Mouse (Mus musculus): Measurements from ENCODE around the gene Ascl1. TPM values are rescaled to one million over a fixed set of nuclear protein-coding genes. Genes with fewer than 3 reads are reported as not detected.

The Ascl1 gene
- total RNA-seq (2017): not detected in 3 replicates

DNA sequence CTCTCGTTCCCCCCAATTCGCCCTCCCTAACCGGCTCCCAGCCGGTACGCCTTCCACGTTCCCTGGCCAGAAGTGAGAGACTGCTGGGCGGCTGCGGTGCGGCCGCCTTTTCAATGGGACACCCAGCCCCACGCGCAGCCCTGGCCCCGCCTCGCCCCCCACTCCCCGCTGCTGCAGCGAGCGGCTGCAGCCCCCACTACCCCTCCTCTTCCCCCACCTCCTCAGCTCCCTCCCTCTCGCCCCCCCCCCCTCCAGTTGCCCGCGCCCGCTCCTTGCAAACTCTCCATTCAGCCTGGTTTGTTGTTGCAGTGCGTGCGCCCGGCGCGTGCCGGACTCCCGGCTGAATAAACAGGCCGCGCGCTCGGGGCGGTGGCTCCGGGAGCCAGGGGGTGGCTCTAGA lies at the start of gene Ascl1:
Gene Ascl1 (minus strand): TSS at position 85 of the 400 bp plus-strand sequence.
- no peak for ATAC-seq (replicated peaks; ENCODE audit: insufficient number of reproducible peaks, low FRiP score, low TSS enrichment, poor library complexity, severe bottlenecking)

DNA sequence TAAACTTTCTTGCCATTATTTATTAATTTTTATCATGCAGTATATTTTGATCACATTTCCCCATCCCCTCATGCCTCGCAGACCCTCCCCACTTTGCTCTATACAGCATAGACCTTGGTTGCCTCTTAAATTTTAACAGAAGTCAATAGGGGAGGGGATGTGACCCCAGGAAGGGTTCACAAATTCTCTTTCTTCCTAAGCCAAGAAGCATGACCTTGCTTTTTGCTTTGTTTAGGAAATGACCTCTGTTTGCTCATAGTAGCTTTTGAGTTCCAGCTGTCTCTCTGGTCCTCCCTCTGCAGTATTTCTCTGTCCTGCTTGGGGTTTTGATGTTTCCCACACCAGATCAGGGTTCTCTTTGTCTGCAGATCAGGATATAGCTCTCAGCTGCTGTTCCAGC lies 40.7 kb upstream of the Ascl1 start:
- no peak for ATAC-seq (replicated peaks; ENCODE audit: insufficient number of reproducible peaks, low FRiP score, low TSS enrichment, poor library complexity, severe bottlenecking)

DNA sequence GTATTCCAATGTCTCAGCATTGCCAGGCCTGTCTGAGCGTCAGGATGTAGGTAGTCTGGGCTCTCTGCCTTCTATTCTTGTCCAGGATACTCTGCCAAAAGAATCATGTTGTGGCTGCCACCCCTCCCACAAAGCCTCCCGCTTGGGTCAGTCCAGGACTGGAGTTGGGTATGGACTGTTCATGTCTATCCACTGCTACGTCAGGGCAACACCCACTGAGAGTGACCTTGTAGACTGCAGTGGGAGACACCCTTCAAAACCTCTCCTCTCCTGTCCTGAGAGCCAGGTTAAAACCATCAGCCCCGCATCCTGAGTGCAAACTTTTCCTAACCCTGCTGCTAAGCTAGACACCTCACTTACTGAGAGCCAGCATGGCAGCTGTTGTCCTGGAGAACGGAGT lies 28.2 kb upstream of the Ascl1 start, which contains the start of gene Pah:
Gene Pah (plus strand): TSS at position 150 of the 400 bp plus-strand sequence.
- ATAC-seq (replicated peaks; ENCODE audit: insufficient number of reproducible peaks, low FRiP score, low TSS enrichment, poor library complexity, severe bottlenecking): no peak

DNA sequence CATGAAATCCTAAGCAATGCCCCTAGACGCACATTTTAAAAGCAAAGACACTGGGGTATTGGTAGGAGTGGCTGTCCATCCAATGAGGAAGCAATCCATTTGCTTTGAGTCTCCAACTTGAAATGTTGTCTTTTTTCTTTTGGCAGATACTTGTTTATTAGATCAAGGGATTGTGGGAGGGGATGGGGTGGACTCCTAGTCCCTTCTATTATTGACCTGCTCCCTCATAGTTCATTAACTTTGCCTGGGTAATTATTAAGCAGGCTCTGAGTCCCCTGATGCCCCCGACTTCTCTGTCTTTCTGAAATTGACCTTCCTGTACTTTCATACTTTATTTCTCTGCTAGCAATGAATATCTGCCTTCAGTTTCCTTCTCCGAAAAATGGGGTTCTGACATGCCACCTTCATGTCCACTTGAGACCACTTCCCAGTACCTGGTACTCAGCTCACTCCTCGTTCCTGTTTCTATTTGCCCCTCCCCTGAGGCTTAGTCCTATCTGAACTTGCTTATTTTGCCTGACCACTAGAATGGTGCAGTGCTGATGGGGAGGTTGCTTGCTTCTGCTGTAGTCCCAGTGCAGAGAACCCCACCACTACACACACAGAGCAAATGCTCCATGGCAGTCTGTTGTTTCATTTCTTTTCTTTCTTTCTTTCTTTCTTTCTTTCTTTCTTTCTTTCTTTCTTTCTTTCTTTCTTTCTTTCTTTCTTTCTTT lies 27.1 kb upstream of the Ascl1 start:
- no peak for ATAC-seq (replicated peaks; ENCODE audit: insufficient number of reproducible peaks, low FRiP score, low TSS enrichment, poor library complexity, severe bottlenecking)

DNA sequence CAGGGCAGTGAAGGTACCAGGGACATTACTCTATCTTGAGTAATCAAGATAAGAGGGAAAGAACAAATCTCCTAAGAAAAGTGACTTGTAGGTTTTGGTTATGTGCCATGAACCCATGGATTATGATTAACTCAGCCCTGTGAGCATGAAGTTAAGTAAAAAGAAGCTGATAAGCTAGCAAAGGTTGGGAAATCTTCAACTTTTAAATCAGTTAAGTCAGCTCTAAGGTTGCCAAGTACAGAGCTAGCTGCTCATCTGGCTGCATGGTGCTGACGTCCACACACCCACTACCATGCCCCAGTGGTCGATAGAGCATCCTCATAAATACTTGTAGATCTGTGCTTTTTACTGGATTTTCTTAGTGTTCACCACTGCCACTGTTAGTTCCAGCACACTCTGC lies 25.1 kb upstream of the Ascl1 start:
- no peak for ATAC-seq (replicated peaks; ENCODE audit: insufficient number of reproducible peaks, low FRiP score, low TSS enrichment, poor library complexity, severe bottlenecking)

DNA sequence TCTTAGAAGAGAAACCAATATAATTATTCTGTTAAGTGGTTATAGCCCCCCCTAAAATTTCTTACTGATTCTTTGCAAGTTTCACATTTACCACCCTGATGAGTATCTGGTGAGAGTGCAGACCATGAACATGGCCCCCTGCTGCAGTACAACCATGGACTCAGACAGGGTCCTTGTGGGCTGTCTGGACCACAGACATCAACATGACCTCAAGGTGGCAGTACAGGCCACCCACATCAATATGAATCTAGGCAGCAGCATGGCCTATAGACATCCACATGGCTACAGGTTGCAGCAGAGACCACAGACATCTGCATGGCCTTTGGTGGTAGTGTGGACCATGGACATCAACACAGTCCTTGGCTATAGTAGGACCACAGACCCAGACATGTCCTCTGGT lies 19.6 kb upstream of the Ascl1 start:
- ATAC-seq (replicated peaks; ENCODE audit: insufficient number of reproducible peaks, low FRiP score, low TSS enrichment, poor library complexity, severe bottlenecking): no peak

DNA sequence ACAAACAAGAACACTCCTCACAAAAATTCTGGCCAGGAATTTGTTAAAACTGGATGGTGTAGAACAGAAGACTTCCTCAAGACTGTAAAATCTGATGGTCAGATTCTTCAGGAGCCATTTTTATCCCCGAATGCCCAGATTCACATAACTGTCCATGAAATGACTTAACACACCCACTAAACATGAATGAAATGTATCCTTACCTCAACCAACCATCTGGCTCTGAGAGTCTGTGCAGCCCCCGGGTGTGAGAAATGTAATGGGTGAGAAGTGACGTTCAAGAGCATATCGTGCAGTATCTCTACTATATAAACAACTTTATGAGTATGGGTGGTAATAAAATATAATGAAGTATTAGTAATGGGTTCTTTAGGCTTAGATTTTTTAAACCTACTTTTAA lies 15.1 kb upstream of the Ascl1 start:
- ATAC-seq (replicated peaks; ENCODE audit: insufficient number of reproducible peaks, low FRiP score, low TSS enrichment, poor library complexity, severe bottlenecking): no peak

DNA sequence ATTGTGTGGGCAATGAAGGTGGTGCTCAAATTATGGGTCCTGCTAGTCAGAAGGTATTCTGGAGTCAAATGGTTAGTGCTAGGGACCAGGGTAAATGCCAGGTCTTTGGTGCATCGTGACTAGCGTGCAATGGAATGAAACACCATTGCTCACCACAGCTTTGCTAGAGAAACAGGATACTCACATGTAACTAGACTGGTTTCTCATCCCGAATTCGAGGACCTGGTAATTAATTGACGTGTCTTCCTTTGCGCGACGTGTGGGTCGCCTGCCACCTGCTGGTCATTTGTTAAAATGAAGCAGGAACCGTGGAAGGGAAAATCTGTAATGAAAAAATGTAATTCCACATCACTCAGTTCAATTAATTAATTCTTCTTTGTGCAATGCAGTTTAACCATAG lies 10.5 kb upstream of the Ascl1 start:
- ATAC-seq (replicated peaks; ENCODE audit: insufficient number of reproducible peaks, low FRiP score, low TSS enrichment, poor library complexity, severe bottlenecking): no peak

DNA sequence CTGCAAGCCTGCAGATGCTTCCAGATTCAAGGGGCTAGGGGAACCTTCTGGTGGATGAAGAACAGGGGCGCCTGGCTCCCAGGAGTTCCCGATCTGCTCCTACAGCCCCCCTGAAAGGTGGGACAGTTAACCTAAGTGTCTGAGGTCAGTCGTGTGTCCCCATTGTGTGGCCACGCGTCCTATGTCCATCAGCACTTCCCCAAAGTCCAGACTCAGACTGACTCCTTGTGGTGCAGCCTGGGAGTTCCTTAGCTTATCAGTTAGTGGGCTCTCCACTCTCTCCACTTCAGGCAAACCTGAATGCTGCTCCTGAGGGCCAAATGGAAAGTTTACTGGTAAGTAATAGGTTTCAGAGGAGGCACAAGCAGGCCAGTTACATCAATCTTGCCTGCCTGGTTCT lies 8.8 kb upstream of the Ascl1 start:
- no peak for ATAC-seq (replicated peaks; ENCODE audit: insufficient number of reproducible peaks, low FRiP score, low TSS enrichment, poor library complexity, severe bottlenecking)

DNA sequence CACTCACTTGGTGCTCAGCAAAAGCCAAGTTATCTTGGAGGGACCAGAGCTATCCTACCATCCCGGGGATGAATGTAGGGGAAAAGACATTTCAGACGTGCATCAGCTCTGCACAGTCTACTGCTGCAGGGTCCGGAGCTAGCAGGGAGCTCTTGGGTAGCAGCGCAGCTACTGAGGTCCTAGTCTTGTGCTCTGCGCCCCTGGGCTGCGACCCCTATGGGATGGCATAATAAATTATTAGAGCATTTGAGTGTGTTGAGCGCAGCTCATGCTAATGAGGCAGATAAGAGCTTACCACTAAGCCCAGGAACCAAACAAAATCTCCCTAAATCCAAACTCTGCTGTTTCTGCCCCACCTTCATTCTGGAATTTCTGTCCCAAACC lies 8.2 kb upstream of the Ascl1 start:
- ATAC-seq (replicated peaks; ENCODE audit: insufficient number of reproducible peaks, low FRiP score, low TSS enrichment, poor library complexity, severe bottlenecking): no peak

DNA sequence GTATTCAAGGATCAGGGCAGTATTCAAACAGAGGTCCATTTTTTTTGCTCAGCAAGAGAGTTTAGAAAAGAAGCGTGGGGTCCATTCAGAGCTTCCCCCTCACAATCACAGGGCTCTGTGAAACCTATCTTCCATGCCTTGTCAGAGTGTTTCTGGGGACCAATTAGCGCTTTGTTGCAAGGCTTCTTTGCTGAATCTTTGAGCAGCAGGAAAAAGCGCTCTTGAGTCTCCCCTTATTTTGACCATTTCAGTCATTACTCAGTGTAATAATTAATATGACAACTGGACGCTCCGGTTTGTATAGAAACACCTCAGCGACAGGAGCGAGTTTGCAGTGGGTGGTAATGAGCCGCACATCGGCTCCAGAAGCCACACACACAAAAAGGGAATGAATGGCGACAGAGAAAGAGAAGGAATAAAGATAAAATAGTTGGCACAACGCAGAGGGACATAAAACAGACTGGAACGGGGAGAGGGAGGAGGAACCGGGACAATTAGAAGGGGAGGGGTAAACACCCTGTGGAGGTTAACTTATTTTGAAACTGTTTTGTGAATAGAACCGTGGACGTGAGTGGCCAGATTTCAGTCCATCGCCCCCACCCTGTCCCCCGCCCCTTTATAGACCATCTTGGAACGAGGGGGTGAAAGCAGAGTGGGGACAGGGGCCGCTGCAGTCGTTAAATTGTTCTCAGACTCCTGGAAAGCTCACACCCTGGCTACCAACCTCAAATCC lies 7.6 kb upstream of the Ascl1 start:
- no peak for ATAC-seq (replicated peaks; ENCODE audit: insufficient number of reproducible peaks, low FRiP score, low TSS enrichment, poor library complexity, severe bottlenecking)

DNA sequence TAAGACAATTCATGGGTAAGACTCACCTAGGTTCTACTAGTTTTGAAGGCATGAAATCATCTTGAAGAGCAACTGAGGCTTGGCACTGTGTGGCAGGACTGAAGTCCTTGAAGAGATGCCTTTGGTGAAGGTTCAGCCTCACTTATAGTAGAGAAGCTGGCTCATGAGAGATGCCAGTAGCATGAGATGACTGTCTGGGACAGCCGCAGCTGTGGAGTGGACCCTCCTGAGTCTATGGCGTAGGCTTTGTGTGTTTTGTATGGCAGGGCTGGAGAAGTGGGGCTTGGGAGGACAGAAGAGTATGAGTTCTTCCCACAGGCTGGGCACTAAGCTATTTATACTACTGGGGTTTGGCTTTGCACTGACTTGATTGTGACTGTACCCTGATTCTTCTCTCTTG lies 3.6 kb upstream of the Ascl1 start:
- no peak for ATAC-seq (replicated peaks; ENCODE audit: insufficient number of reproducible peaks, low FRiP score, low TSS enrichment, poor library complexity, severe bottlenecking)

DNA sequence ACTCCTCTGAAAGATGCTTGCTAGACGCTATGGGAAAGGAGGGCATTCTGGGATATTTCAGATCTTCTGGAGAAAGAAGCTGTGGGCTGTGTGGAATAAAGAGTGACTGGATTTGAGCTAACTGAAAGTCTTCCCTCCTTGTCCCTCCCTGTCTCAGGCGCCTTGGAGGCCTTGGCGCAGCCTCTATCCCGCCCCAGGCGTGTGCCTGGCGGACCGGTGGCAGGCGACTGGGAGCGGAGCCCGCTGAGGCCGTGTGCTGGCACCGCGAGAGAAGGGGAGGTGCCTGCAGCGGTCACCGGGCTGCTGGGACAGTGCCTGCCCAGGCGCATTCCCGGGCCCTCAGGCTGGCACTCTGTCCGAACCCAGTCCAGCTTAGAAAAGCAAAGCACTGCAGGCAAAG lies 1.1 kb upstream of the Ascl1 start:
- no peak for ATAC-seq (replicated peaks; ENCODE audit: insufficient number of reproducible peaks, low FRiP score, low TSS enrichment, poor library complexity, severe bottlenecking)

DNA sequence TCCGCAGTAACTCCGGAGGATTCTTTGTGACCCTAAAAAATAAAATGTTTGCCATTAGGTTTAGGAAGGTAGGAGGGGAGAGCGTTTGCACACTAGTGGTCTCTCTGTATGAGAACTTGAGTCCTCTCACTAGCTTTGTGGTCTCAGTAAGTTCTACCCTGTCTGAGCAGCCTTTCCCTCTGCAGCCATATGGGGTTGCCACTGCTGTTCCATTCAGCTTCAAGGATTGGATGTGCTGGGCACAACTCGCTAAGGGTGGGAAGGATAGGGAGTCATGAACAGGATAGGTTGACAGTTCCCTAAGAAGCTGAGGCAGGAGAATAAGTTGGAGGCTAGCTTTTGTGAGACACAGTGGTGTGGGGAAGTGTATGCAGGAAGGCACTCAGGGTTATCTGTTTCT lies 716 bp upstream of the Ascl1 start:
- no peak for ATAC-seq (replicated peaks; ENCODE audit: insufficient number of reproducible peaks, low FRiP score, low TSS enrichment, poor library complexity, severe bottlenecking)

DNA sequence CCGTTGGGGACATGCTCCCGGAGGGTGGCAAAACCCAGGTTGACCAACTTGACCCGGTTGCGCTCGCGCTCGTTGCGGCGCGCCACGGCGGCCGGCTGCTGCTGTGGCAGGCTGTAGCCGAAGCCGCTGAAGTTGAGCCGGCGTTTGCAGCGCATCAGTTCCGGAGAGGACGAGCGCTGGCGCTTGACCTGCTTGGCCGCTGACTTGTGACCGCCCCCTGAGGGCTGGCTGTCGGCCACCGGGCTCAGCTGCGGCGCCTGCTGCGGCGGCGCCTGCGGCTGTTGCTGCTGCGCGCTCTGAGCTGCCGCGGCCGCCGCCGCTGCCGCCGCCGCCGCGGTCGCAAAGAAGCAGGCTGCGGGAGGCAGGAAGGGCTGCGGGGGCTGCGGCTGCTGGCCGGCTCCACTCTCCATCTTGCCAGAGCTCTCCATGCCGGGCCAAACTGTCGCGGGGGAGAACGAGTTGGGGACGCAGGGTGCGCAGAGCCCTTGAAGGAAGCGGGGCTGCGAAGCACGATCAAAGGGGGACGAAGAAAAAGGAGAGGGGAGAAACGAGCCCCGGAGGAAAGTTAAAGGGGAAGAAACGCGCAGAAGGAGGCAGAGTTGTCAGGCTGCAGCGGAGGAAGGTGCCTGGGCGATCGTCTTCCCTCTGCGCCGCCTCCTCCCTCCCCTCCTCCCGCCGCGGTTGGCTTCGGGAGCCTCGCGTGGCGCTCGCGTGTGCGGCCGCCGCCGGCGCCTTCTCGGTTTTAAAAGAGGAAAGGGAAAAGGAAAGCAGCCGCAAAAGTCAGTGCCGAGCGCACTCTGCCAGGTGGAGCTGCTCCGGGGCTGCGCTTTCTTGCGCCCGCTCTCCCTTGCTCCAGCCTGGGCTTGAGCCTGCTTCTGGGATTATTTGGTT lies 554 bp downstream of the Ascl1 start:
- no peak for ATAC-seq (replicated peaks; ENCODE audit: insufficient number of reproducible peaks, low FRiP score, low TSS enrichment, poor library complexity, severe bottlenecking)

DNA sequence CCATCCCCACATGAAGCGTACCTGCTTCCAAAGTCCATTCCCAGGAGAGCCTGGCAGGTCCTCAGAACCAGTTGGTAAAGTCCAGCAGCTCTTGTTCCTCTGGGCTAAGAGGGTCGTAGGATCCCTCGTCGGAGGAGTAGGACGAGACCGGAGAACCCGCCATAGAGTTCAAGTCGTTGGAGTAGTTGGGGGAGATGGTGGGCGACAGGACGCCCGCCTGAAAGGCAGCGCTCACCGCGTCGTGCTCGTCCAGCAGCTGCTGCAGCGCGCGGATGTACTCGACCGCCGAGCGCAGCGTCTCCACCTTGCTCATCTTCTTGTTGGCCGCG lies 1.2 kb downstream of the Ascl1 start:
- no peak for ATAC-seq (replicated peaks; ENCODE audit: insufficient number of reproducible peaks, low FRiP score, low TSS enrichment, poor library complexity, severe bottlenecking)

DNA sequence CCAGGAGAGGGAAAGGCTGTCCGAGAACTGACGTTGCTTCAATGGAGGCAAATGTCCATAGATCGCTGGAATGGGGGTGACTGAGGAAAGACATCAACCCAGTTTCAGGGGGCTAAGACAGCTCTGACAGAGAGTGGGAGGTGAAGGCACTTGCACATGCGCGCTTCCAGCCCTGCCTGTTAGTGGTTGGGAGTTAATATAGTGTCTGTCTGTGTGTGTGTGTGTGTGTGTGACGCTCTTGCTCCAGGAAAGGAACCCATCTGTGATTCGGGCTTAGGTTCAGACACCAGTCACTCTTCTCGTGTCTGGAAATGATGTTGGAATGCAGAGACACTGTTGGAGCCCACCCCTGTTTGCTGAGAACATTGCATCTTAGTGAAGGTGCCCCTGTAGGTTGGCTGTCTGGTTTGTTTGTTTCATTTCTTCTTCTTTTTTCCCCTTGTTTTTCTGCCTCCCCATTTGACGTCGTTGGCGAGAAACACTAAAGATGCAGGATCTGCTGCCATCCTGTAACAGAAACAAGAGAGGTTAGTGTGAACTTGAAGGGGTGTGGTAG lies 1.9 kb downstream of the Ascl1 start:
- ATAC-seq (replicated peaks; ENCODE audit: insufficient number of reproducible peaks, low FRiP score, low TSS enrichment, poor library complexity, severe bottlenecking): no peak

DNA sequence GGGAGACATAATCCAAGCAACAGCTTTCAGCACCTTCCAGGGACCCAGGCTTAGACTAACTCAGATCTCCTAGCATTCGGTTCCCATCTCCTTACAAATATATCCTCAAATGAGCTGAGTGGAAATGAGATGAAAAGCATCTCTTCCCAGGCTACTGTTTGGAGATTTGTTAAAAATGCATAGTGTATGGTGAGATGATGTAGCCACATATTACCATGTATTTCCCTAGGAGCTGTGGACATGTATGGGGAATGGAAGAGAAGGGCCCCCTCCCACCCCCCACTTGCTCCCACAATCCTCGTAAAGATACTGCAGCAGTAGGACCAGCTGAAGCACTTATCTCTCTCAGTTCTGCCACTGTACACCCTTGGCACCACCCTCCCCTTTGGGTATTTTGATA lies 3.1 kb downstream of the Ascl1 start:
- ATAC-seq (replicated peaks; ENCODE audit: insufficient number of reproducible peaks, low FRiP score, low TSS enrichment, poor library complexity, severe bottlenecking): no peak

DNA sequence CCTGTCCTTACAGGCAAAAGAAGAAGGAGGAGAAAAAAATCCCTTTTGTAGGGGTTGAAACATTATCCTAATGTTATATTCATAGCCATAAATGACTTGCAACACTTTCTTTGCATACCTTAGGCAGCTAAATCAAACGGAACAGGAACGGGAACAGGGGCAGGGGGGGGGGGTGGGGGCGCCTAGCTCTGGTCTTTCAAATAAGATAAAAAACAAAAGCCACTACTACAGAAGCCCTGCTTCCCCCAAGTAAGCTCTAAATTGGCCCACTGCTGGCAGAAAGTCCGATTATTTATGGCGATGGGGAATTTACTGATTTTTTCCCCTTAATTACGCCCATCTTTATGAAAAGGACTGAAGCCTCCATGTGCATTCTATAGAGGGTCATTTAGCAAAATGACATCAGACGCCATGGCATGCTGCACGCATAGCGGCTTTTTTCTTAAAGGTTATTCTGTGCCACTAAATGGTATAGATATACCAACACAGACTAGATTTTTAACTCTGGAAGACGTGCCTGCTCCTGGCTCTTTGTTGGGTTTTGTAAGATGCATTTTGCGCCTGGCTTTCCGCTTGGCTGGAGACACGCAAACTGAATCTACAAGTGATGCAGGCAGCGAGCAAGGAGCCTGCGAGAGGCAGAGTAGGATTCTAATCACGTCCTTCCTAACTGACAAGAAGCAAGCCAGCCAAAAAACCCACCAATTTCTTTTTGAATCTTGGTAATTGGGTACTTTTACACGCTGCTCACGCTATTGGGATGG lies 4.0 kb downstream of the Ascl1 start:
- no peak for ATAC-seq (replicated peaks; ENCODE audit: insufficient number of reproducible peaks, low FRiP score, low TSS enrichment, poor library complexity, severe bottlenecking)
